Mouse (Mus musculus) stomach, postnatal 0 days (tissue): ENCODE results near the gene Hck.
A peak's percentile ranks its signal among the peaks of the same experiment; 100 is the strongest.

ENCODE experiments used
- CTCF ChIP-seq: IDR thresholded peaks from 2 replicates; pipeline ENCODE4 v1.5.1; 2016; ENCODE audit warnings: antibody characterized with exemption, low read depth, mild to moderate bottlenecking, moderate library complexity
- EP300 ChIP-seq: optimal IDR thresholded peaks from 2 replicates; pipeline ENCODE3; 2016; ENCODE audit warnings: antibody characterized with exemption

- TF ChIP-seq CTCF (peak; percentile 54), EP300 (no peak)
Measured at GRCm38 (mm10) chr2:153157270-153157669, 49.0 kb downstream of the Hck start.
